Mouse (Mus musculus) stomach, embryonic 16.5 days (tissue): ENCODE measurements at regions not wholly inside any gene's neighbourhood (a gene's known extent, or its start where the extent isn't known, plus 50 kb on each side); places are given as distances from the start of the nearest gene placed in this dataset.

ENCODE experiments used
- ATAC-seq: fragments of 200-750 bp; cut with Nextera tagmentation; 2 replicates; pipeline ENCODE4 v1.8.0; 2017; ENCODE audit warnings: moderate number of reproducible peaks, moderate TSS enrichment; ENCODE audit not compliant: insufficient read depth, low FRiP score
- H3K27ac ChIP-seq: fragments of 300-500 bp; sonication (generic); 2 replicates; pipeline ENCODE4 v1.5.1; 2014; ENCODE audit warnings: low read length
- H3K27me3 ChIP-seq: fragments of 300-500 bp; sonication (generic); 2 replicates; pipeline ENCODE4 v1.6.1; 2014; ENCODE audit warnings: low read length, control low read depth, mixed read lengths; ENCODE audit not compliant: control insufficient read depth, insufficient read depth
- H3K36me3 ChIP-seq: fragments of 300-500 bp; sonication (generic); 2 replicates; pipeline ENCODE4 v1.6.1; 2014; ENCODE audit warnings: low read length; ENCODE audit not compliant: control insufficient read depth, insufficient read depth
- H3K4me1 ChIP-seq: fragments of 300-500 bp; sonication (generic); 2 replicates; pipeline ENCODE4 v1.6.1; 2014; ENCODE audit warnings: low read length, control low read depth, mixed read lengths; ENCODE audit not compliant: control insufficient read depth, insufficient read depth
- H3K4me2 ChIP-seq: fragments of 300-500 bp; sonication (generic); 2 replicates; pipeline ENCODE4 v1.6.1; 2014; ENCODE audit warnings: low read depth, low read length, mixed read lengths
- H3K4me3 ChIP-seq: fragments of 300-500 bp; sonication (generic); replicated peaks from 2 replicates; pipeline ENCODE4 v1.5.1; 2014; ENCODE audit warnings: mild to moderate bottlenecking, low read length
- H3K9ac ChIP-seq: fragments of 300-500 bp; sonication (generic); 2 replicates; pipeline ENCODE4 v1.6.1; 2014; ENCODE audit warnings: low read length
- H3K9me3 ChIP-seq: fragments of 300-500 bp; sonication (generic); replicated peaks from 2 replicates; pipeline ENCODE4 v1.6.1; 2016; ENCODE audit warnings: low read length, control low read depth; ENCODE audit not compliant: control insufficient read depth
- WGBS: fragments of 180-500 bp; shearing (Covaris S2); extraction: QIAGEN DNeasy Blood & Tissue Kit; methylation state at CpG from one replicate; pipeline ENCODE4 v1.1.7; 2014; 5-methylcytosine and 5-hydroxymethylcytosine counted together

DNA sequence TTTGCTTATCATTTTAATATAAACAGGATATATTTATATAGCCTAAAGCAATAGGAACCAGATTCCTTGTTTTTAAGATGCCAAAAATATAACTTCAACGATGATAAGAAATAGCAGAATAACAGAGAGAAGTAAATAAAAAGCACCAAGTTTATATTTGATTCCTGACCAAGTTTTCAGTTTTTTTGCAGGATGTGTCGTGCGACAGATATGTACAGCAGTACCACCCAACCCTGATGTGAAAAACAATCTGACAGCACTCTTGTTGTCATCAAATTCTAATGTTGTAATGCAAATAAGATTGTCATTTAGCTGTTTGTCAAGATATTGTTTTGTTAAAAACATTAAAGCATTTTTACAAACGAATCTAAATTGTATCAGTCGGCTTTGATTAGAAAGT is 309.9 kb downstream of the Hsfy2 start:
- Histone ChIP-seq H3K36me3 (no peaks in the 10 kb centered on the region), H3K4me1 (no peaks in the 10 kb centered on the region), H3K4me2 (no peak overlapping the region), H3K27me3 (no peaks in the 10 kb centered on the region), H3K9me3 (no peaks in the 10 kb centered on the region), H3K9ac (no peak overlapping the region), H3K4me3 (no peak overlapping the region), H3K27ac (no peak overlapping the region)
- no peak for ATAC-seq
- 76% methylated on average over 5 of the region's 5 CpGs for WGBS

DNA sequence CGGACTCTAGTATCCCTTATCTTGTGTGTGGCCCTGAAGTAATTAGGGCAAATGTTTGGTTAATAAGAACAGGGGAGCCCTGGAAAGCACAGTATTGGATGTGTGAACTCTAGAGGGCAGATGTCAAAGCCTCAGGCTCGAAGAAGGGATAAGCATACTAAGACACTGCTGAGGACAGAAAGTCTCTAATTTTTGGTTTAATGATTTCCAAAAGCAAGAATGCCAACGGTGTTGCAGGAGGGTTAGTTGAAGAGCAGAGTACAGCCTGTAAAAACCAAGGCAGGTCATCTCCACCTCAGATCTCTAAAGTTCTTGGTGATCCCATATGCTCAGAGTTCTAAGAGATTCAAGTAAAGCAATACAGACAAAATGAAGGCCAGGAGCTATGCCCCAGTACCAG is 328.6 kb downstream of the Hsfy2 start:
- Histone ChIP-seq H3K9me3 (no peaks in the 10 kb centered on the region), H3K9ac (no peak overlapping the region), H3K27me3 (no peaks in the 10 kb centered on the region), H3K4me2 (no peak overlapping the region), H3K27ac (no peak overlapping the region), H3K36me3 (no peaks in the 10 kb centered on the region), H3K4me3 (no peak overlapping the region), H3K4me1 (no peaks in the 10 kb centered on the region)
- 56% methylated on average over 3 of the region's 3 CpGs for WGBS
- ATAC-seq, result no peak

DNA sequence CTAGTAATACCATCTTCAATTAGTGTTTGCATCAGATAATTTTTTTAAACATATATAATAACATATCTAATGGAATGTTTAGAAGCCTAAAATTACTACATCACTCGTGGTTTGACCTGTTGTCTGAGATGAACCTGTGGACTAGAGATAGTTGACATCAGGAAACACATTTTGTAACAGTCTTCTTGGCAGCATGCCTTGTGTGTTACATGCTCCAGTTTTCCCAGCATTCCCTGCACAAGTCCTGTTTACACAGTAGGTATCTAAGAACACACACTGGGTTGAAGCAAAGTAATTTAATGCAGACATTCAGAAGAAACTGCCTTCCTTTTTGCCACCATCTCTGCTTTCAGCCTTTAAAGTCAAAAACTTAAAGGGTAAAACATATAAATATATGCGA is 342.8 kb downstream of the Hsfy2 start:
- H3K36me3 ChIP-seq, result no peaks in the 10 kb centered on the region
- no peak overlapping the region for H3K4me2 ChIP-seq
- no peak overlapping the region for H3K4me3 ChIP-seq
- no peak for ATAC-seq
- WGBS, result 60% methylated on average over 2 of the region's 2 CpGs
- H3K4me1 ChIP-seq, result no peaks in the 10 kb centered on the region; the same call in 1 of the 2 replicates
- no peak overlapping the region for H3K9ac ChIP-seq
- no peaks in the 10 kb centered on the region for H3K27me3 ChIP-seq
- no peak overlapping the region for H3K27ac ChIP-seq
- H3K9me3 ChIP-seq, result no peaks in the 10 kb centered on the region

DNA sequence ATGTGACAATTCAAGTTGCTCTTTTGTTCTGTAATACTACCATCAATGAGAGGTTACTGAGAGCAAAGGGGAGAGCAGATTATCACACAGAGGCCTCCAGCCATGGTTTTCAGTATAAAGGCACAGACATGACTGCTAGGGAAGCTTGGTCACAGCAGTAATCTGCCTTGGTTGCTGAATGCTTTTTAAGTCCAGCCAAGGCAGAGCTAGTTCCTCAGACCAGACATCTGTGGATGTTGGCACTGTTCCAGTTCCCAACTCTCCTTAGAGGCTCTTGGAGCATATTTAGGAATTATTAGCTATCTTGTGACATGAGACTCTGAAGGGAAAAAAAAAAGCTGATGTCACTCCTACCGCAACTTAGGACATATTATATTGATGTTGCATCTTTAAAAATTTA is 347.5 kb downstream of the Hsfy2 start:
- no peak overlapping the region for H3K4me2 ChIP-seq
- no peak overlapping the region for H3K27ac ChIP-seq
- ATAC-seq, result no peak
- H3K36me3 ChIP-seq, result no peaks in the 10 kb centered on the region
- H3K9me3 ChIP-seq, result no peaks in the 10 kb centered on the region
- H3K4me1 ChIP-seq, result peaks cover 2% of the 10 kb centered on the region; the same call in 1 of the 2 replicates
- 58% methylated on average over 1 of the region's 1 CpGs for WGBS
- H3K27me3 ChIP-seq, result no peaks in the 10 kb centered on the region
- H3K9ac ChIP-seq, result no peak overlapping the region
- H3K4me3 ChIP-seq, result no peak overlapping the region

DNA sequence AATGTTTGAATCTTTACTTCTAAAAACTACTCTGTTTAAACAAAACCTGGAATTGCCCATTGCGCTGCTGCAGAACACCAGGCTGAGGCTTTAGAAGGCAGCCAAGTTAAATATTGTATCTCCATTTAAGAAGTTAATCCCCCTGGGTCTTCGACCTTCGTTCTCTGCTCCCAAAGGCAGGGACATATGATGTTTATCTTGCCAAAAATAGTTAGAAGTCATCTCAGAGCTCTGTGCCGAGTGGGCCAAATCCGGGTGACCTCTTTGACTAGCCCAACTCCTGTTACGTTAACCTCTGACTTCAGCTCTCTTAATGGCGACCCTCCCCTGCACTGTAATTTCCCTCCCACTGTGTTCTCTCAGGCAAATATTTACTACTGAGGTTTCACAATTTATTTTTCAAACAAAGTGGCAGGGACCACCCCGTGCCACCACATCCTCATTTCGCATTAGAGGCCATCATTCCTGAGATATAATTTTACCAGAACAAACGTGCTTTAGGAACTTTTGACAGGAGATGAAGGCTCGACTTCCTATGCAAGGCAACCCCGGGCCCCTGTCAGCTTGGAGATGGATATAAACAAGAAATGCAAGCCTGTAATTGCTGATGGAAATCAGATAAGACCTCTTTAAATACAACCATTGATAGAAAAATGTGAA is 350.7 kb downstream of the Hsfy2 start:
- Histone ChIP-seq H3K27ac (no peak overlapping the region), H3K9ac (no peak overlapping the region), H3K27me3 (no peaks in the 10 kb centered on the region), H3K36me3 (no peaks in the 10 kb centered on the region), H3K9me3 (no peaks in the 10 kb centered on the region), H3K4me1 (peaks cover 2% of the 10 kb centered on the region; the same call in 1 of the 2 replicates), H3K4me3 (no peak overlapping the region), H3K4me2 (no peak overlapping the region)
- WGBS, result 11% methylated on average over 12 of the region's 12 CpGs
- ATAC-seq, result no peak

DNA sequence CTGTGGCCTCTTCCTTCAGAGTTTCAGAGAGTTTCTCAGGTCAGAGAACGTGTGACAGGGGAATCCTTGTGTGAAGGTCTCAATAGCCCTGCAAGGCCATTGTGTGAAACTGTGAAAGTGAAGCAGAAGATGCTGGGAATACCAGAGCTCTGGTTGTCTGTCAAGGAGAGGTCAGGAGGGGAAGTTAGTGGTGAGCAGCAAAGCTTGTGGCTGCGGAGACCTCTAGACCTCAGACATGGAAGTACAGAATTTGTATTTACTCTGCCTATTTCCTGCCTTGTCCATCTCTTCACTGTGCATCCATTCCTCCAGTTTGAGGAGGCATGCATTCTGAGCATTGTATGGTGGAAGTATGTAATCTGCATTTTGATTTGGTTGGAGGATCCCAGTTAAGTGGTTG is 375.5 kb downstream of the Hsfy2 start:
- H3K4me1 ChIP-seq, result no peaks in the 10 kb centered on the region
- H3K4me3 ChIP-seq, result no peak overlapping the region
- H3K9me3 ChIP-seq, result no peaks in the 10 kb centered on the region
- no peak overlapping the region for H3K27ac ChIP-seq
- ATAC-seq, result no peak
- WGBS, result 57% methylated on average over 2 of the region's 2 CpGs
- no peaks in the 10 kb centered on the region for H3K27me3 ChIP-seq
- H3K4me2 ChIP-seq, result no peak overlapping the region
- H3K36me3 ChIP-seq, result no peaks in the 10 kb centered on the region
- no peak overlapping the region for H3K9ac ChIP-seq

DNA sequence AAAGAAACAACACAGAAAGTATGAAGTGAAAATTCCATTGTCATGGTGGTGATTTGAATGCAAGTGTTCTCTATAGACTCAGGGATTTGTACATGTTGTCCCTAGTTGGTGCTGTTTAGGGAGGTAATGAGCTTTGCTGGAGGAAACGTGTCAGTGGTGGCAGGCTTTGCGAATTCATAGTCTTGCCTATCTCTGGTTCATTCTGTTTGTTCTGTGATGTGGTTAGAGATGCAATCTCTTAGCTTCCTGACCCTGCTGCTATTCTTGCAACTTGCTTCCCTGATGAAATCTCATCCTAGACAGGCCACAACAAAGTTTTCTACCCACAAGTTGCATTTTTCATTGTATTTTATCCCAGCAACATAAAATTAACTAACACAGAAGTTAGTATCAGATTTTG is 376.5 kb downstream of the Hsfy2 start:
- Histone ChIP-seq H3K27me3 (no peaks in the 10 kb centered on the region), H3K36me3 (no peaks in the 10 kb centered on the region), H3K9ac (no peak overlapping the region), H3K27ac (no peak overlapping the region), H3K4me3 (no peak overlapping the region), H3K9me3 (no peaks in the 10 kb centered on the region), H3K4me2 (no peak overlapping the region), H3K4me1 (no peaks in the 10 kb centered on the region)
- no peak for ATAC-seq
- WGBS, result 66% methylated on average over 2 of the region's 2 CpGs

DNA sequence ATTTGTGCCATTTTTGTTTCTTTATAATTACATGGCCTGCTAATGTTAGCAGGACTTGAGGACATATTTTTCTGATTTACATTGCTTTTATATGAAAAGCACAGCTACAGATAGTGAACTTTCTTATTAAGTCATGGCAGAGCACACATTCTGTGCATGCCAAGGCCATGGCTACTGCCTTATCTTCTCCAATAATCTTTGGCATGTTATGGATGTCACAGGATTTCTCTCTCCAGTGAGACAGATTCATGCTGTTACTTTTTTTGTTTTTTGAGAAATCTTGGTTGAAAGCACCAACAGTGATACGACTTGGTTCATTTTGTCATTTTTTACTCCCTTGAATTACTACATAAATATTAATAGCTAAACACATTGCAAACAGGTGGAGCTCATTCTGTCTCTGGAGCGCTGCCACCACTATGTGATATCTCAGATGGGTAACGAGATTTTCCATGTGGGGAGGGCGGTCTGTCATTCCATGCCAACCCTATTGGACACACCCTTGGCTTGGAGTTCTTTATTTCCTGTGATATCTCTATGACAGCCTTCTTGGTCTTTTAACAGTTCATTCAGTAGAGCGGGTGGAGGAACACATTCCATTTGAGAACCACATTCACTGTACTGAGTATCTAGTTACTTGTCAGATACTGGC is 380.3 kb downstream of the Hsfy2 start:
- 78% methylated on average over 5 of the region's 5 CpGs for WGBS
- ATAC-seq, result no peak
- Histone ChIP-seq H3K9me3 (no peaks in the 10 kb centered on the region), H3K27ac (no peak overlapping the region), H3K36me3 (no peaks in the 10 kb centered on the region), H3K9ac (no peak overlapping the region), H3K4me3 (no peak overlapping the region), H3K4me1 (no peaks in the 10 kb centered on the region), H3K27me3 (no peaks in the 10 kb centered on the region), H3K4me2 (no peak overlapping the region)

DNA sequence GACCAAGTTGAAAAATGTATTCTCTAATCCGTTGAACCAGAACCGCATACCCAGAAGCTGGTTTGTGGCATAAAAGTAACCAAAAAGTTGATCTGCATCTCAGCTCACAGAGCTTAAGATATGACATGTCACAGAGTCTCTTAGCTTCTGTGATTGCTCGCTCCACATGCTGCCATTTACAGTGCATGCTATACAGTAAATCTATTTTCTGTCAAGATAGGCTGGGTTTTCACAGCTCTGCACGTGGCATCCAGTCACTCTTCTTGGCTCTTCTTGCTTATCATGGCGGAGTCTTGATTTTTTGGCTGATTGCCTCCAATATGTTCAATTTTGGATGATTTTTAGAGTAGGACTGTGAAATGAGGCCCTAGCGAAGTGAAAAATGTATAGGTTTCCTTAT is 397.5 kb downstream of the Hsfy2 start:
- Histone ChIP-seq H3K4me3 (no peak overlapping the region), H3K36me3 (no peaks in the 10 kb centered on the region), H3K9ac (no peak overlapping the region), H3K27ac (no peak overlapping the region), H3K4me2 (no peak overlapping the region), H3K4me1 (no peaks in the 10 kb centered on the region), H3K9me3 (no peaks in the 10 kb centered on the region), H3K27me3 (no peaks in the 10 kb centered on the region)
- 80% methylated on average over 6 of the region's 6 CpGs for WGBS
- no peak for ATAC-seq
